Comparison of ENCODE assay signal across 10 mouse cellular contexts in genomic region chr6:135295082-135295861, GRCm38 (mm10). TPM values are rescaled to one million over a fixed set of nuclear protein-coding genes. Genes with fewer than 3 reads are reported as not detected.
DNase-seq lines count a peak whose midpoint lies in the region; ATAC-seq lines count a peak whose summit lies in the region.
"Had no signal": no experiment of that assay in that cellular context is flagged by ENCODE, and none has a peak within 500 bp of the region (broad histone marks: within the 10 kb centered on the region; RNA-seq: fewer than 3 reads in every experiment).

No protein-coding gene starts in this region.

- peak overlapping the region; percentile 83 for H3K27ac ChIP-seq in limb, embryonic 15.5 days
- H3K27ac ChIP-seq: kidney, postnatal 0 days had no signal

- intact Hi-C loops in heart, postnatal 10 days (cut with DNase I), result loop anchor here (5.0 kb wide), 2 partner anchors 38 to 82 kb away; no protein-coding TSS in a partner anchor

- 0 out of 2 replicates have a peak overlapping the region, but pooled peaks have one; percentile 7 for H3K4me2 ChIP-seq in limb, embryonic 15.5 days

- no peaks in the 10 kb centered on the region for H3K9me3 ChIP-seq in limb, embryonic 15.5 days

- peaks cover 34% of the 10 kb centered on the region for H3K4me1 ChIP-seq in limb, embryonic 15.5 days

- peak; percentile 14 to 37 for DNase-seq in adrenal gland, adult (ENCODE audit: inconsistent age in 2 of 2, low spot score in 1 of 2)
- no peak for DNase-seq in adrenal gland, postnatal 4 days (ENCODE audit: low spot score in 2 of 2)
- DNase-seq in urinary bladder, adult 18-20 months (ENCODE audit: low spot score in 2 of 2), result peak; percentile 44 to 58
- DNase-seq in urinary bladder, postnatal 10 days (ENCODE audit: low spot score), result no peak
- no peak for DNase-seq in spleen, adult 12 weeks (ENCODE audit: low spot score)
- no peak for DNase-seq in heart, postnatal 10 days

- no peak; the same call in 1 of the 2 replicates for ATAC-seq in limb, embryonic 15.5 days (ENCODE audit: insufficient number of reproducible peaks, low FRiP score, low TSS enrichment, low read depth)
- no peak for ATAC-seq in megakaryocyte progenitor cell, adult 5-6 weeks (replicated peaks; ENCODE audit: poor library complexity)

- H3K4me3 ChIP-seq in limb, embryonic 15.5 days, result no peak overlapping the region

- no peaks in the 10 kb centered on the region for H3K36me3 ChIP-seq in limb, embryonic 15.5 days

- H3K27me3 ChIP-seq in limb, embryonic 15.5 days, result no peaks in the 10 kb centered on the region

- no peak overlapping the region for H3K9ac ChIP-seq in limb, embryonic 15.5 days

- WGBS in limb, embryonic 15.5 days, result 43% methylated on average over 11 of the region's 11 CpGs

RNA-seq across cellular contexts. Expression of gene Pbp2, which starts 14.9 kb away (rescaled TPM):
- total RNA-seq in adrenal gland, postnatal 4 days (2021), result not detected
- polyA plus RNA-seq in limb, embryonic 15.5 days (2015; fragmentation: Nextera tagmentation; extraction: Ambion mirVana), result 2.6 and 3.4 TPM in 2 replicates
- total RNA-seq in heart, postnatal 10 days (2021), result not detected
- not detected in 2 replicates for total RNA-seq in megakaryocyte progenitor cell, adult 5-6 weeks (2015)
- not detected in 2 replicates for total RNA-seq in megakaryocyte progenitor cell, adult 5-6 weeks (2017)

RNA-seq across cellular contexts. Expression of gene Gsg1, which starts 41.1 kb away (rescaled TPM):
- not detected for total RNA-seq in adrenal gland, postnatal 4 days (2021)
- 2.5 and 3.2 TPM in 2 replicates for polyA plus RNA-seq in limb, embryonic 15.5 days (2015; fragmentation: Nextera tagmentation; extraction: Ambion mirVana)
- under 1 TPM; 0.32 to 0.89 TPM for total RNA-seq in heart, postnatal 10 days (2021)
- total RNA-seq in megakaryocyte progenitor cell, adult 5-6 weeks (2015), result not detected in 2 replicates
- total RNA-seq in megakaryocyte progenitor cell, adult 5-6 weeks (2017), result not detected in 2 replicates
- total RNA-seq: neutrophil, adult 5-6 weeks had no signal

Comparison
In these comparisons a context has a peak if more than half of its experiments do, and no peak if none do; other contexts are left out.
1. DNase-seq: peak in adrenal gland, adult (2 of 2) and urinary bladder, adult 18-20 months (2 of 2); none in adrenal gland, postnatal 4 days (0 of 2), urinary bladder, postnatal 10 days (single experiment), spleen, adult 12 weeks (single experiment) and heart, postnatal 10 days (0 of 2).